Mouse (Mus musculus): Measurements from ENCODE around the gene Vav1.
"Not testable (repeated sequence)": the region's sequence is repeated elsewhere in the genome, so short reads cannot be mapped to it uniquely, and the experiment has no call there.

Vav1 gene

DNA sequence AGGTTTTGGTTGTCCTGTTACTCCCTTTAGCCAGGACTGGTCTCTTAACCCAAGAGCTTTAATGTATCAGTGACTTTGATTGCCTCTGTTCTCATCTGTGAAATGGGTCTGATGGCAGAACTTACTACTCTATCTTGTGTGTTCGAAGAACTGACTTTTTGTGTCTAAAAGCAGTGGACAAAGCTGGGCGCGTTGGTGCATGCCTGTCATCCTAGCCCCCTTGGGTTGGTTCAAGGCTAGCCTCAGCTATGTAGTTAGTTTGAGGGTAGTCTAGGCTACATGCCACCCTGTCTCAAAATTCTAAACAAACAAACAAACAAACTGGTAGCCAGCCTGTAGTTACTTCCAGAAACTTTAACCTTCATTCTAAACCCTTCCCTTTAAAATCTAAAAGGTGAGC, 27.5 kb upstream of the Vav1 start:
- no peak for DNase-seq (ENCODE audit: low read depth, low spot score)

GRCm38 (mm10) chr17:57253306-57253705, 25.6 kb upstream of the Vav1 start:
- no peak for DNase-seq (ENCODE audit: low read depth, low spot score)

- DNase-seq (ENCODE audit: low read depth, low spot score), result no peak
These were observed 23.5 kb upstream of the Vav1 start for GRCm38 (mm10) chr17:57255354-57255753.

GRCm38 (mm10) chr17:57256921-57257485, 21.9 kb upstream of the Vav1 start:
- no peak for DNase-seq (ENCODE audit: low read depth, low spot score)

GRCm38 (mm10) chr17:57258191-57258590, 20.7 kb upstream of the Vav1 start:
- no peak for DNase-seq (ENCODE audit: low read depth, low spot score)

- peak; percentile 68 for DNase-seq (ENCODE audit: low read depth, low spot score)
These were observed 19.2 kb upstream of the Vav1 start for GRCm38 (mm10) chr17:57259742-57260141.

DNA sequence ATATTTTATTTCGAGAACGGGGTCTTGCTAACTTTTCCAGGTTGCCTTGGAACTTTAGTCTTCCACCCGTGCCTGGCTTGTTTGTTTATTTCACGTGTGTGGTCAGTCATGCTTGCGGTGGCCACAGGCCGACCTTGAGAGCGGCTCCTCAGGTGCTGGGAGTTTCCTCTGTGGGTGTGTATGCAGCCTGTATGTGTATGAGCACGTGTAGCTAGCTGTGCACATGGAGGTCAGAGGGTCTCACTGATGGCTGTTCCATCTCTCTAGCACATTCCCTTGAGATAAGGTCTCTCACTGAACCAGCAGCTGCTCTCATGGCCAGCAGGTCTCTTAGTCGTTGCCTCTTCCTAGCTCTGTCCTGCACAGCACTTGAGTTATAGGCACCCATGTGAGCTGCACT, 18.5 kb upstream of the Vav1 start:
- no peak for DNase-seq (ENCODE audit: low read depth, low spot score)

DNA sequence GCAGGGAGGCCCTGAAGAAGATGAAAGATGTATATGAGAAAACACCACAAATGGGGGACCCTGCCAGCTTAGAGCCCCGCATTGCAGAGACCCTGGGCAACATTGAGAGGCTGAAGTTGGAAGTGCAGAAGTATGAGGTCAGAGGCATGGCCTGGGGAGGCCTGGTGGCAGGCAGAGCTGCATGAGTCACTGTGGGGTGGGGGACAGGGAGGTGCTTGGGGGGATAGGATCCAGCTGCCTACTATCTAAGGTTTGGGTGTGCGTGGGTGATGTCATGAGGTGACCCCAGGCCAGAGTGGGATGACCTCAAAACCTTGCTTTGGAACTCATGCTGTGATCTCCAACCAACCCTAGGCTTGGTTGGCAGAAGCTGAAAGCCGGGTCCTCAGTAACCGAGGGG, 17.6 kb upstream of the Vav1 start:
- DNase-seq (ENCODE audit: low read depth, low spot score), result no peak

- no peak for DNase-seq (ENCODE audit: low read depth, low spot score)
These were observed 17.1 kb upstream of the Vav1 start for GRCm38 (mm10) chr17:57261796-57262195.

DNA sequence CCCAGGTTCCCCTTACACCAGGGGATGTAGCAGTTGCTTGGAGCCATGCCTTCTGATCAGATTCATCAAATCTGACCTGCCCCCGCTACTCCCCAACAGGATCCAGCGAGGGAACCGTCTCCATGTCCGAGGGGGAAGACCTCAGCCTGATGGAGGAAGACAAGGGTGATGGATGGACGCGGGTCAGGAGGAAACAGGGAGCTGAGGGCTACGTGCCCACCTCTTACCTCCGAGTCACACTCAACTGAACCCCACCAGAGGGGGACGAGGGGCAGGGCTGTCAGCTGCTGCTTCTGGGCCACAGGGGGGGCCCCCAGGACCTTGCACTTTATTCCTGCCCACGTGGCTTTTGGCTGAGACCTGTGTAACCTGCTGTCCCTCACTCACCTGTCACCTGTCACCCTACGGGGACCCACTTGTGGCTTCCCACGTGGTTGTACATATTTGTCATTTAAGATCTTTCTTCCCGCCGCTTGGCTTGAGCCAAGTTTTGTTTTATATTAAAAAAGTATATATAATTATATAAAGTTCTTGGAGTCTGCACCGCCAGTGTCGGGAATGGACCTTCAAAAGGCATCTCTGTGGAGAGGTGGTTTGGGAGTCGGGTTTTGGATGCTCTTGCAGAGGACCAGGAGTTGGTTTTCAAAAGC, 15.9 kb upstream of the Vav1 start:
- DNase-seq (ENCODE audit: low read depth, low spot score), result no peak

DNA sequence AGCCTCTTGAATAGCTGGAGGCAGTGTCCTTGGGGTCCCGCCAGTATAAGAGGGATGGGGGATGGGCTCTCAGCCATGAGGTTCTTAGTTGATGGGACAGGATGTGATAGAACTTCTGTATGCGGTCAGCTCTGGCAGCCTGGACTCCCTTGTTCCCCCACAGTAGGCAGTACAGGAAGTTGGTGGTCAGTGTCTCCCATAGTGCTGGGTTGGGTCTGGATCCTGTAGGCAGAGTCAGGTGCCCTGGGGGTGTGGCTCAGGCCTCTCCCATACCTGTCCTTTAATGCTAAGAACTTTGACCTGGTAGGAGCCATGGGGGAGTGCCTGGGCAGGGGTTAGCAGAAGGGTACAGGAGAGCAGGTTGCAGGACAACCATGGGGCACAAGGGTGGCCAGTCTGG, 14.7 kb upstream of the Vav1 start:
- no peak for DNase-seq (ENCODE audit: low read depth, low spot score)

DNA sequence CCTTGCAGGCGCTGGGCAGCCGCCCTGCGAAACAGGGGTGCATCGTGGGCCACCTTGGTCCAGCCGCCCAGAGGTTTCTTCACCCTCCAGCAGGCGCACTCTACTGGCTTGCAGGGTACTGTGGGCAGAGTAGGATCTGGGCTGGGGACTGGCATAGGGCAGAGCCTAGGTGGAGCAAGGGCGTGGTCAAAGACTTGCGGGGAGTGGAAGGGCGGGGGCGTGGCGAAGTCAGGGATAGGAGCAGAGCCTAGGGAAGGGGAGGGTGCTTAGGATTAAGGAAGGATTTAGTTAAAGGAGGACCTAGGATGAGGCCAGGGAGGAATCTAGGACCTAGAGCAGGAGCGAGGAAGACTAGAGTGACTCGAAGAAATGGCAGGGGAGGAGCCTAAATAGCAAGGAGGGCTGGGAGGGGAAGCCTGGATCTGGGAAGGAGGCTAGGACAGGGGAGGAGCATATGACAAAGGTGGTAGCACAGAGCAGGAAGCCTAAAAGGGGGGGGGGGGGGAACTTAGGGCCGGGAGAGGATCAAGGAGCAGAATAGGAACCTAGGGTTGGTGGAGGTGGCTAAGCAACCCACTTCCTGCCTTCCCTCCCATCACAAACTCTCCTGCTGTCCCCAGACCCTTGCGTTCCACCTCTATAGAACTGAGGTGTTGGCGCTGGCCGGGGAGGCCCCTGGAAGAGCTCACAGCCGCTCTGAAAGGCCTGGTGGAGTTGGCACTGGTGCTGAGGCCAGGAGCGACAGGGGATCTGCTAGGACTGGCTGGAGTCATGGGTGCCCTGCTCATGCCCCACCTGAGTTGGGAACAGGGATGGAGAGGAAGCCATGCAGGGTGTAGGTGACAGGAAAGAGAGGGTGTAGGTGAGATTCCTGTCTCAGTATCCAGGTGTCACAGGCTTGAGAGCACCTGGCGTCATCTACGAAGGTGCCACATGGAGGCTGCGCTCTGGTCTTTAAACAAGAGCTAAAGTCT, 13.6 kb upstream of the Vav1 start:
- peak; percentile 35 for DNase-seq (ENCODE audit: low read depth, low spot score)

DNA sequence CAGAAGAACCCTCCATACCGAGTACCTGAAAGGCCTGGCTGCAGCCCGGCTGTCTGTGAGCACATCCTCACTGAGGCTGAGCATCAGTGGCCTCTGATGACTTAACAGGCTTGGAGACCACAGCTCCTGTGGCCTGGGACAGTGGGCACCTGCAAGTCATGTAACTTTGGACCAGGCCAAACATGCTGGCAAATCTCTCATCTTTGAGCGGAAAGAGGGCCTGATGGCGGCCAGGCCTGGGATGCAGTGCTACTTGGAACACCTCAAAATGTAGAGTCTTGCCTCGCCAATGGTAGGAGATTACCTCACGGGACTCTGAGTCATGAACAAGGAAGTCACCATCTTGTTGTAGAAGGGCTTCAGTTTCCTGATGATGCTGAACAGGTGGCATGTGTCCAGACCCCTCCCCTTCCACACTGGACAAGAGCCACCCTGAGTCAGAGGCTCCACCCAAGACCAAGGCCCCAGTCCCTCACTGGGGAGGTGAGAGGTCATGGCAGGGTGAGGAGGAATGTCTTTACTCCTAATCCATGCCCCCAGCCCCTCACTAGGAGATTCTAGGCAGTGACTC, 11.3 kb upstream of the Vav1 start:
- DNase-seq (ENCODE audit: low read depth, low spot score), result no peak

- no peak for DNase-seq (ENCODE audit: low read depth, low spot score)
These were observed 7.6 kb upstream of the Vav1 start for GRCm38 (mm10) chr17:57271301-57271700.

GRCm38 (mm10) chr17:57273846-57274245, 5.1 kb upstream of the Vav1 start:
- no peak for DNase-seq (ENCODE audit: low read depth, low spot score)

DNA sequence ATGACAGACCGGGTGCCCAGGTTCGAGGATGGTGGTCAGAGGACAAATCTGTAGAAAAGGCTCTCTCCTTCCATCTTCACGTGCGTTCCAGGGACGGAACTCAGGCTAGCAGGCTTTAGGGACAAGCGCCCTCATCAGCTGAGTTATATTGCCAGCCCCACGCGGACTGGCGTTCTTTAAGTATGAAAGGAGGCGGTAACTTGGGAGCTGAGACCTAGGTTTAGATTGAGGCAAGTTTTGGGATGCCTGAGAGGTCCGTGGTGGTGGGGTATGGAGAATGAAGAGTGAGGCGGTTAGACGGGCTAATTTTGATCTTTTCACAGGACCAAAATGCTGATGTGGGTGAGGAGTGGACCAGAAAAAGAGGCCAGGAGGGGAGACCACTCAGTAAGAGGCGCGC, 4.2 kb upstream of the Vav1 start:
- peak; percentile 44 for DNase-seq (ENCODE audit: low read depth, low spot score)

GRCm38 (mm10) chr17:57275111-57275996, 3.5 kb upstream of the Vav1 start:
- DNase-seq (ENCODE audit: low read depth, low spot score), result peak; percentile 87

GRCm38 (mm10) chr17:57275997-57276351, 2.9 kb upstream of the Vav1 start:
- peak; percentile 17 for DNase-seq (ENCODE audit: low read depth, low spot score)

- peak; percentile 95 for DNase-seq (ENCODE audit: low read depth, low spot score)
These were observed 2.2 kb upstream of the Vav1 start for GRCm38 (mm10) chr17:57276634-57277121.

- not testable (repeated sequence) for DNase-seq (ENCODE audit: low read depth, low spot score)
These were observed 1.2 kb upstream of the Vav1 start for GRCm38 (mm10) chr17:57277598-57278261.

DNA sequence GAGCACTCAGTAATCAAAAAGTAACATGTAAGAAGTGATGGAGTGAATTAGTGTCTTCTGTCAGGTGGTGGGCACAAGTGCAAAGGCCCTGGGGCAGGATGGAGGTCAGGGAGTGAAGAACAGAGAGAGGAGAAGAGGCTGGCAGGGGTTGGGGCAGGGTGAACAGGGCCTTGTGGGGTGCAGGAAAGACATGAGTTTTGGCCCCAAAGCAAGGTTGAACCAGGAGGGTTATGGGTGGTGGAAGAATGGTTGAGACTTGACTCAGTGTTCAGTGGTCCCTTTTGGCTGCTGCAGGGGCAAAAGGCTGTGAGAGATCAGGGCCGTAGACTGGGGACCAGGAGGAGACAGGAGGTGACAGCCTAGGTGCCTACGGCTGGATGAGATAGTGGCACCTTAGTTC, 363 bp upstream of the Vav1 start:
- DNase-seq (ENCODE audit: low read depth, low spot score), result no peak

Data from brain, adult 2 months (tissue).